Mouse (Mus musculus) heart, embryonic 14.5 days (tissue): ENCODE results near the gene Pde12. TPM values are rescaled to one million over a fixed set of nuclear protein-coding genes. Genes with fewer than 3 reads are reported as not detected.

Experiments used
- ATAC-seq: fragments of 200-750 bp; cut with Nextera tagmentation; 2 replicates; pipeline ENCODE4 v1.8.0; 2017; ENCODE audit warnings: low read depth, moderate TSS enrichment; ENCODE audit not compliant: insufficient number of reproducible peaks, insufficient read depth, low FRiP score
- H3K27ac ChIP-seq, 2 experiments: fragments of 200-500 bp in 1 of 2; fragments of 300-500 bp in 1 of 2; sonication (generic) in 1 of 2; replicated peaks in 1 of 2; 2 replicates each; pipeline ENCODE4 v1.5.1; 2012 to 2014; ENCODE audit warnings: low read depth in 2 of 2, low read length in 2 of 2, control low read depth in 1 of 2, mild to moderate bottlenecking in 1 of 2, mixed read lengths in 1 of 2; ENCODE audit not compliant: control insufficient read depth in 1 of 2, insufficient read depth in 1 of 2
- H3K27me3 ChIP-seq: fragments of 300-500 bp; sonication (generic); 2 replicates; pipeline ENCODE4 v1.6.1; 2014; ENCODE audit warnings: mild to moderate bottlenecking, low read length, control low read depth; ENCODE audit not compliant: control insufficient read depth, insufficient read depth
- H3K36me3 ChIP-seq: fragments of 300-500 bp; sonication (generic); 2 replicates; pipeline ENCODE4 v1.6.1; 2014; ENCODE audit warnings: mild to moderate bottlenecking, control low read depth, low read length, mixed read lengths; ENCODE audit not compliant: control insufficient read depth, insufficient read depth
- H3K4me1 ChIP-seq, 2 experiments: fragments of 200-500 bp in 1 of 2; fragments of 300-500 bp in 1 of 2; sonication (generic) in 1 of 2; 2 replicates each; pipeline ENCODE4 v1.6.1; 2012 to 2014; ENCODE audit warnings: low read length in 2 of 2, control low read depth in 1 of 2, mixed read lengths in 1 of 2; ENCODE audit not compliant: control insufficient read depth in 2 of 2, insufficient read depth in 2 of 2
- H3K4me2 ChIP-seq: fragments of 300-500 bp; sonication (generic); 2 replicates; pipeline ENCODE4 v1.6.1; 2014; ENCODE audit warnings: mild to moderate bottlenecking, low read length
- H3K4me3 ChIP-seq, 2 experiments: fragments of 200-500 bp in 1 of 2; fragments of 300-500 bp in 1 of 2; sonication (generic) in 1 of 2; 2 replicates each; pipeline ENCODE4 v1.5.1; 2012 to 2014; ENCODE audit warnings: low read length in 2 of 2, mild to moderate bottlenecking in 2 of 2, control low read depth in 1 of 2, low read depth in 1 of 2, moderate library complexity in 1 of 2; ENCODE audit not compliant: control insufficient read depth in 1 of 2, insufficient read depth in 1 of 2
- H3K9ac ChIP-seq: fragments of 300-500 bp; sonication (generic); 2 replicates; pipeline ENCODE4 v1.6.1; 2014; ENCODE audit warnings: mild to moderate bottlenecking, low read length
- H3K9me3 ChIP-seq: fragments of 300-500 bp; sonication (generic); 2 replicates; pipeline ENCODE4 v1.6.1; 2016; ENCODE audit warnings: low read length, control low read depth; ENCODE audit not compliant: control insufficient read depth
- WGBS: fragments of 180-500 bp; shearing (Covaris S2); extraction: QIAGEN DNeasy Blood & Tissue Kit; methylation state at CpG from one replicate; pipeline ENCODE4 v1.1.7; 2014; 5-methylcytosine and 5-hydroxymethylcytosine counted together
- microRNA-seq: library from miRNA; unstranded; fragments of <30 nt; microRNA quantifications from one replicate; pipeline ENCODE4, GENCODE M21; 2016
- polyA plus RNA-seq: library from polyadenylated mRNA; unstranded; fragments of >200 nt; fragmentation: Nextera tagmentation; extraction: Ambion mirVana; gene quantifications from 2 replicates; pipeline ENCODE4 v1.2.1, GENCODE M21; 2014

Pde12 gene
- polyA plus RNA-seq, 1 experiment from 2014 or later = 8.6 TPM

GRCm38 (mm10) chr14:26625301-26625700 lies 44.4 kb downstream of the Pde12 start:
- H3K27ac ChIP-seq = no peak overlapping the region
- no peaks in the 10 kb centered on the region for H3K4me1 ChIP-seq
- no peak overlapping the region for H3K4me2 ChIP-seq
- no peak overlapping the region for H3K4me3 ChIP-seq
- no peak for ATAC-seq
- no peak overlapping the region for H3K9ac ChIP-seq
- no peaks in the 10 kb centered on the region for H3K9me3 ChIP-seq
- no peaks in the 10 kb centered on the region for H3K27me3 ChIP-seq
- H3K36me3 ChIP-seq = peaks cover 89% of the 10 kb centered on the region
- WGBS = 72% methylated on average over 4 of the region's 4 CpGs

- Histone ChIP-seq H3K4me2 (no peak overlapping the region), H3K9me3 (no peaks in the 10 kb centered on the region), H3K9ac (no peak overlapping the region), H3K27me3 (no peaks in the 10 kb centered on the region), H3K36me3 (peaks cover 94% of the 10 kb centered on the region), H3K4me3 (no peak overlapping the region), H3K4me1 (no peaks in the 10 kb centered on the region), H3K27ac (no peak overlapping the region)
- WGBS = 93% methylated on average over 4 of the region's 4 CpGs
- ATAC-seq = no peak
Observed at GRCm38 (mm10) chr14:26610689-26611088, 59.0 kb downstream of the Pde12 start.

Small RNA genes within 50 kb of the gene (microRNA-seq; reads per million reads assigned to microRNA genes)
- gene Mir7672 = 0.84 reads per million

Other genes starting within 250 kb of the Pde12 start
- 159 and 161 TPM in 2 replicates for gene Slmap, start 135.0 kb downstream of the Pde12 start, polyA plus RNA-seq
- gene Dennd6a, start 96.0 kb downstream of the Pde12 start, polyA plus RNA-seq = 26.7 and 30.3 TPM in 2 replicates
- gene Arf4, start 31.8 kb downstream of the Pde12 start, polyA plus RNA-seq = 411 and 444 TPM in 2 replicates
- 0.01 and 0.03 TPM in 2 replicates for gene Dnah12, start 23.4 kb upstream of the Pde12 start, polyA plus RNA-seq
- 1.5 and 1.8 TPM in 2 replicates for gene Asb14, start 224.7 kb upstream of the Pde12 start, polyA plus RNA-seq